Mouse (Mus musculus) C2C12 (cell line): ENCODE data around the gene Gm45213. TPM values are rescaled to one million over a fixed set of nuclear protein-coding genes. Genes with fewer than 3 reads are reported as not detected.

Experiments used
- H3K27me3 ChIP-seq: one replicate; pipeline ENCODE4 v1.6.1; 2011; ENCODE audit not compliant: control insufficient read depth, insufficient read depth, insufficient read length
- H3K36me3 ChIP-seq: one replicate; pipeline ENCODE4 v1.6.1; 2011; ENCODE audit not compliant: control insufficient read depth, insufficient read depth
- H3K4me3 ChIP-seq: one replicate; pipeline ENCODE4 v1.5.1; 2011; ENCODE audit warnings: mild to moderate bottlenecking, control low read depth; ENCODE audit not compliant: poor library complexity, insufficient read depth, severe bottlenecking
- H3K79me2 ChIP-seq: one replicate; pipeline ENCODE4 v1.6.1; 2011; ENCODE audit not compliant: control insufficient read depth, insufficient read depth
- H3K79me3 ChIP-seq: one replicate; pipeline ENCODE4 v1.6.1; 2011; ENCODE audit warnings: low read depth, control low read depth
- H3ac ChIP-seq: one replicate; pipeline ENCODE3; 2011; ENCODE audit warnings: low read depth; ENCODE audit not compliant: control insufficient read depth, insufficient read length
- CEBPB ChIP-seq: IDR thresholded peaks from one replicate; pipeline ENCODE4 v1.6.1; 2011; ENCODE audit warnings: low read depth, mild to moderate bottlenecking, control low read depth, moderate library complexity
- CTCF ChIP-seq: IDR thresholded peaks from one replicate; pipeline ENCODE4 v1.5.1; 2011; ENCODE audit not compliant: control insufficient read depth, insufficient read depth, insufficient read length
- FOSL1 ChIP-seq: IDR thresholded peaks from one replicate; pipeline ENCODE4 v1.8.0; 2011; ENCODE audit warnings: mild to moderate bottlenecking, low read length; ENCODE audit not compliant: poor library complexity, insufficient read depth, severe bottlenecking
- MAX ChIP-seq: IDR thresholded peaks from one replicate; pipeline ENCODE4 v1.6.1; 2011; ENCODE audit warnings: mild to moderate bottlenecking, control low read depth
- MYOD1 ChIP-seq: IDR thresholded peaks from one replicate; pipeline ENCODE4 v1.6.1; 2011; ENCODE audit warnings: low read depth; ENCODE audit not compliant: control insufficient read depth, insufficient read length
- MYOG ChIP-seq: IDR thresholded peaks from one replicate; pipeline ENCODE4 v1.6.1; 2011; ENCODE audit not compliant: control insufficient read depth, insufficient read length; ENCODE audit errors: extremely low read depth
- USF1 ChIP-seq: IDR thresholded peaks from one replicate; pipeline ENCODE4 v1.6.1; 2011; ENCODE audit warnings: low read depth, mild to moderate bottlenecking, control low read depth, moderate library complexity
- long read RNA-seq, 2 experiments: library from polyadenylated mRNA; unstranded; transcript quantifications; one replicate each; pipeline ENCODE4 v2.0.0; 2019 to 2020
- polyA plus RNA-seq: library from polyadenylated mRNA; unstranded; fragments of >200 nt; fragmentation: generic; extraction: Trizol; gene quantifications from one replicate; pipeline ENCODE4 v1.2.1, GENCODE M21; 2012; ENCODE audit warnings: missing spikeins

Gene Gm45213
- polyA plus RNA-seq: not detected
- long read RNA-seq, experiment 1: 0 reads
- long read RNA-seq, experiment 2: 0 reads

DNA sequence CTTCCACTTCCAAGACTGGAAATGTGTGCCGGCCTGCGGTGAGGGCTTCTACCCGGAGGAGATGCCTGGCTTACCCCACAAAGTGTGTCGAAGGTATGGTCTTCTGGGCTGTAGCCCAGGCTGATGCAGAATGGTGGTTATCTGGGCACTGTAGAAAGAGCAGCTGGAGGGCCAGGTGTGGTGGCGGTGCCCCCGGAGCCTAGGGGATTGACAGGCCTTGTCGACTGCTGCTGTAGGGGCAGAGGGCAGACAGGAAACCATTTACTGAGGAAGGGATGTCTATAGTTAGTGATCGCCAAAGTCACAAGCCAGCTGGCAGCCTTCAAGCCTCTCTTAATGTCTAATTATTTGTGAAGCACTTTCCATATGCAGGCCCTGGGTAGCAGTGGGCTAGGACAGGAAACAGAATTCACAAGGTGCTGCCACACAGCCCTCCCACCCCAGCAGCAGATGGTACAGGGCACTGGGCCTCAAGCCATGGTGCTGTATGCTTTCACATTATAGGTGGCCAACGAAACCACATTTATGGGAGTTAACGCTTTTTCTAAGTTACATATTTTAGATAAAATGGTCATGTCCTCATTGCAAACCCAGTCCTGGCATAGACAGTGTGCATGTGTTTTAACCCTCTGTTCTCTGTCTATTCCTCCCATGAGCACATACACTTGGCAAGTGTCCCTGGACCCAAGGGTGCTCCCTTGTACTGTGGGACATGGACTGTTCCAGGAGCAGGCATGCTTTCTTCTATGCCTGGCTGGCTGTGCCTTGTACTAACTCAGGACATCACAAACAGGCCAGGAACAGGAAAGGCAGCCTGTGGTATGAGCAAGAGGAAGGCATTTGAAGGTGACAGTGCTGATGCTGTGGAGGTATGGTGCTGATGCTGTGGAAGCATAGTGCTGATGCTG, at the start of gene Gm45213:
Gm45213 (plus strand) TSS at position 51 of the 908 bp plus-strand sequence.
- H3K79me3 ChIP-seq: no peaks in the 10 kb centered on the region
- TF ChIP-seq CEBPB: no peak
- no peak for TF ChIP-seq CTCF
- no peak for TF ChIP-seq MAX
- H3K4me3 ChIP-seq: no peak within 1 kb of the TSS
- peaks cover 83% of the 10 kb centered on the region for H3K27me3 ChIP-seq
- no peaks in the 10 kb centered on the region for H3K79me2 ChIP-seq
- H3ac ChIP-seq: no peak within 1 kb of the TSS
- no peaks in the 10 kb centered on the region for H3K36me3 ChIP-seq

DNA sequence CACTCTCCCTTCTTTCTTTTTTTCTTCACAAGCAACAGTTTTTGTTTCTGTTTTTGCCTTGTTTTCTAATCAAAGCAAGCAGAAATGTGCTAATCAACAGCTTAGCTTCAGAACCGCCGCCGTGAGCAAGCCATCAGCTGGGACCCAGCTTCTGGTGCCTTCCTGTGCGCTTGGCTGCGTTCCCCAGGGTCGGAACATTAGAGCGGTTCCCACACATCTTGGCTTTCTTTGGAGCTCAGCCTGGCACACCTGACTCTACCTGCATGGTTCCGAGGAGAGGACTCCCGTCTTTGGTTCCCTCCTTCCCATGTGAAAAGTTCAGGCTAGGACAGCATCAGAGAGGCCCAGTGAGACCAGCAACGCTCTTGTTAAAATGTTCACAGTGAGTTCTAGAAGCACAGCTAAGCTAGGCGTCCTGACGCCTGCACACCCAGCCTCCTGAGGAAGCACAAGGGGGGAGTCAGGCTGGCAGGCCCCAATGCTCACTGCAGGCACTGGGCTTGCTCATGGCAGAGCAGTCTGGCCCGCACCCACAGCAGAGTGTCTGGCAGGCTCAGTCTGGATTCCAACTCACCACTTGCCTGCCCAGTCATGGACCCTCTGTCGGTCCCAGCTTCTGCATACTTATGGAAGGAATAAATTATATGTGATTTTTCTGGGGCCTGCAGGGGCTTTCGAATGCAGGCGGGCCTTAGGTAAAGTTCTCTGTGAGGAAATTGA, 42.2 kb upstream of the Gm45213 start:
- TF ChIP-seq MYOG: no peak
- TF ChIP-seq CTCF: no peak
- TF ChIP-seq MYOD1: no peak
- no peak for TF ChIP-seq CEBPB
- TF ChIP-seq USF1: no peak
- no peak for TF ChIP-seq MAX
- TF ChIP-seq FOSL1: no peak
- no peak overlapping the region for H3K4me3 ChIP-seq
- no peaks in the 10 kb centered on the region for H3K79me2 ChIP-seq
- H3K79me3 ChIP-seq: no peaks in the 10 kb centered on the region
- peaks cover 17% of the 10 kb centered on the region for H3K27me3 ChIP-seq
- no peak overlapping the region for H3ac ChIP-seq
- no peaks in the 10 kb centered on the region for H3K36me3 ChIP-seq

DNA sequence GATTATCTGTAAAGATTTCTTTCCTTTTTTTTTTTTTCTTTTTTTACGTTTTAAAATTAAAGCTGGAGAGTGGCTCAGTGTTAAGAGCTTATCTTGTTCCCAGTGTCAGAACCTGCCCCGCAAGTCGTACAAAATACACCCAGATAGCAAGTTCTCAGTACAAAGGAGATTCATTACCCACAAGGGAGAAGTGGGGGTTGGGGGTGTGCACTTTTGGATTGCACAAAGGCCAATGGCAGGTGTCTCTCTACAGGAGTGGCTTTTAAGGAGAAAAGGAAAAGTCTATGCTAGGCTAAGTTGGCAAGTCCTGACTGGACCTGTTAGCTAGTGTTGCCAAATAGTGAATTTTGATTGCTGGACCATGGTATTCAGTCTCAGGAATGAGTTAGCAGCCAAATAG, 41.6 kb upstream of the Gm45213 start:
- H3ac ChIP-seq: no peak overlapping the region
- H3K27me3 ChIP-seq: peaks cover 17% of the 10 kb centered on the region
- H3K79me2 ChIP-seq: no peaks in the 10 kb centered on the region
- no peaks in the 10 kb centered on the region for H3K36me3 ChIP-seq
- TF ChIP-seq FOSL1 (no peak), MYOD1 (no peak), CEBPB (no peak), CTCF (no peak), MYOG (no peak), MAX (no peak), USF1 (no peak)
- H3K4me3 ChIP-seq: no peak overlapping the region
- no peaks in the 10 kb centered on the region for H3K79me3 ChIP-seq

- no peak for TF ChIP-seq CEBPB
- no peak for TF ChIP-seq CTCF
- no peak for TF ChIP-seq USF1
- TF ChIP-seq FOSL1: no peak
- TF ChIP-seq MYOD1: no peak
- no peak for TF ChIP-seq MAX
- no peak for TF ChIP-seq MYOG
- no peak overlapping the region for H3ac ChIP-seq
- no peaks in the 10 kb centered on the region for H3K79me3 ChIP-seq
- no peaks in the 10 kb centered on the region for H3K36me3 ChIP-seq
- H3K27me3 ChIP-seq: peaks cover 22% of the 10 kb centered on the region
- no peak overlapping the region for H3K4me3 ChIP-seq
- no peaks in the 10 kb centered on the region for H3K79me2 ChIP-seq
Observed at GRCm38 (mm10) chr7:66003447-66003846, 40.0 kb upstream of the Gm45213 start.

DNA sequence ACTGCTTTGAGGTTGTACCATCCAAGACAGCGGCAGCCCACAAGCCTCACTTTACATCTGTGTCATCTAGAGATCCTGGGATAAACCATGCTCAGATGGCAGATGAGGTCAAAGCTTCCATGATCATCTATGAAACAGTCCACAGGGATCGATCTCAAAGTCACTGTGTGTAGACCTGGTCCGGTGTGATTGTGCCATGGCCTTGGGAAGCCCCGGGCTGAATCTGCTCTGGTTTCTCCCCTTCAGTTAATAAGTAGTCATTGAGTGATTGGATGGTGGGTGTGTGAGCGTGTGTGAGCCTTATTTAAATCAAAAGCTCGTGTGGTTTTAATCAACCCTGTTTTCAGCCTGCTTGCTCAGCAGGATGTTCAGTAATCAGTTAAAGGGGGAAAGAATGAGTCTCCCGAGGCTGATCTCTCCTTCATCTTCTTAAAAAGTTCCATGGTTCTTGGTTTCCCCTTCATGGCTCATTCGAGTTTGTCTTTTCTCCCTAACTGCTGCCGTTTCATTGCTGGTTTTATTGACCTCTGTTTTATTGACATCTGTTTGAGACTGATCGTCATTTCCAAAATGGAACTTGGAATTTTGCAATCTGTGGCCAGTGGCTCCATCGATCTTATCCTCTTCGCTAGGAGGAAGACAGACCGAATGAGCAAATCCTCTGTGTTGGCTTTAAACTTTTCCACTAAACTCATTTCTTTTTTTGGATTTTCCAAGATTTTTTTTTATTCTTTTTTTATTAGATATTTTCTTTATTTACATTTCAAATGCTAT, 39.4 kb upstream of the Gm45213 start:
- no peak overlapping the region for H3ac ChIP-seq
- peaks cover 26% of the 10 kb centered on the region for H3K27me3 ChIP-seq
- TF ChIP-seq CEBPB (no peak), MYOG (no peak), USF1 (no peak), CTCF (no peak), FOSL1 (no peak), MYOD1 (no peak), MAX (no peak)
- no peaks in the 10 kb centered on the region for H3K79me3 ChIP-seq
- no peaks in the 10 kb centered on the region for H3K79me2 ChIP-seq
- H3K4me3 ChIP-seq: no peak overlapping the region
- no peaks in the 10 kb centered on the region for H3K36me3 ChIP-seq
